Mouse (Mus musculus): ENCODE measurements at regions not wholly inside any gene's neighbourhood (a gene's known extent, or its start where the extent isn't known, plus 50 kb on each side); places are given as distances from the start of the nearest gene placed in this dataset.

- DNase-seq = no peak
Observed at GRCm38 (mm10) chr4:131163782-131164315, 219.7 kb downstream of the Matn1 start.

- no peak for DNase-seq
Observed at GRCm38 (mm10) chr4:131166574-131167270, 222.5 kb downstream of the Matn1 start.

- DNase-seq = no peak
Observed at GRCm38 (mm10) chr4:131167921-131168320, 223.7 kb downstream of the Matn1 start.

- peak; percentile 53 to 65 for DNase-seq
Observed at GRCm38 (mm10) chr4:131173783-131174460, 229.7 kb downstream of the Matn1 start.

- DNase-seq = no peak
Observed at GRCm38 (mm10) chr4:131176701-131177100, 232.5 kb downstream of the Matn1 start.

- no peak for DNase-seq
Observed at GRCm38 (mm10) chr4:131177889-131178288, 233.7 kb downstream of the Matn1 start.

GRCm38 (mm10) chr4:131178642-131179041 is 234.5 kb downstream of the Matn1 start:
- DNase-seq = peak in 1 of 2 experiments; percentile 14

- no peak for DNase-seq
Observed at GRCm38 (mm10) chr4:131188066-131188465, 243.9 kb downstream of the Matn1 start.

GRCm38 (mm10) chr4:131191106-131191880 is 247.1 kb downstream of the Matn1 start:
- DNase-seq = no peak

GRCm38 (mm10) chr4:131193900-131194419 is 249.8 kb downstream of the Matn1 start:
- no peak for DNase-seq

- no peak for DNase-seq
Observed at GRCm38 (mm10) chr4:131196147-131196546, 252.0 kb downstream of the Matn1 start.

- DNase-seq = no peak
Observed at GRCm38 (mm10) chr4:131203721-131204120, 259.5 kb downstream of the Matn1 start.

GRCm38 (mm10) chr4:131204722-131205121 is 260.5 kb downstream of the Matn1 start:
- DNase-seq = no peak

- DNase-seq = no peak
Observed at GRCm38 (mm10) chr4:131205127-131205526, 260.9 kb downstream of the Matn1 start.

GRCm38 (mm10) chr4:131205685-131206084 is 261.5 kb downstream of the Matn1 start:
- no peak for DNase-seq

- DNase-seq = no peak
Observed at GRCm38 (mm10) chr4:131206181-131206885, 262.1 kb downstream of the Matn1 start.

- DNase-seq = no peak
Observed at GRCm38 (mm10) chr4:131206886-131207200, 262.7 kb downstream of the Matn1 start.

- DNase-seq = no peak
Observed at GRCm38 (mm10) chr4:131207249-131207648, 263.1 kb downstream of the Matn1 start.

GRCm38 (mm10) chr4:131208166-131208565 is 264.0 kb downstream of the Matn1 start:
- no peak for DNase-seq

GRCm38 (mm10) chr4:131208637-131209036 is 264.5 kb downstream of the Matn1 start:
- DNase-seq = no peak

- no peak for DNase-seq
Observed at GRCm38 (mm10) chr4:131212711-131213110, 268.5 kb downstream of the Matn1 start.

- no peak for DNase-seq
Observed at GRCm38 (mm10) chr4:131215682-131216081, 271.5 kb downstream of the Matn1 start.

- no peak for DNase-seq
Observed at GRCm38 (mm10) chr4:131216361-131216760, 272.2 kb downstream of the Matn1 start.
